Mouse (Mus musculus): ENCODE measurements at regions not wholly inside any gene's neighbourhood (a gene's known extent, or its start where the extent isn't known, plus 50 kb on each side); places are given as distances from the start of the nearest gene placed in this dataset.

GRCm38 (mm10) chr2:118039819-118040206, 71.9 kb upstream of the Thbs1 start:
- DNase-seq = no peak

GRCm38 (mm10) chr2:118042380-118043055, 69.2 kb upstream of the Thbs1 start:
- no peak for DNase-seq

GRCm38 (mm10) chr2:118044666-118045065, 67.0 kb upstream of the Thbs1 start:
- no peak for DNase-seq

- no peak for DNase-seq
These were observed 61.4 kb upstream of the Thbs1 start for GRCm38 (mm10) chr2:118050326-118050725.

DNA sequence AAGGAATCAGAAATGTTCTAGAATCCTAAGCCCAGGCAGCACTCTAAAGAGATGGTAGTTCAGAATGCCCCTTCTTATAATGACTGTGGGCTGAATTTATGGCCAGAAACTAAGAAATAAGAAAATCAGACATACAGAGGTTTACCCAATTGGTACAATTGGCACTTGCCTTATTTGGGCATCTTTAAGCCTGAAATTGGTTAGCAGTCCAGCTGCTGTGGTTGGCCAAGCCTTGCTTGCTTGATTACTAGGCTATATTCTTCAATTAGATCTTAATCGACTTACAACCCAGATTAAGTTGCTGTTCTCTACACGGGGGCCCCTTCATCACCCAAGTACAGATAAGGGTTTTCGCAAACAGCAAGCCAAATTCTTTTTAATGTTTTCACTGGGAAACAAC, 60.1 kb upstream of the Thbs1 start:
- DNase-seq = no peak

DNA sequence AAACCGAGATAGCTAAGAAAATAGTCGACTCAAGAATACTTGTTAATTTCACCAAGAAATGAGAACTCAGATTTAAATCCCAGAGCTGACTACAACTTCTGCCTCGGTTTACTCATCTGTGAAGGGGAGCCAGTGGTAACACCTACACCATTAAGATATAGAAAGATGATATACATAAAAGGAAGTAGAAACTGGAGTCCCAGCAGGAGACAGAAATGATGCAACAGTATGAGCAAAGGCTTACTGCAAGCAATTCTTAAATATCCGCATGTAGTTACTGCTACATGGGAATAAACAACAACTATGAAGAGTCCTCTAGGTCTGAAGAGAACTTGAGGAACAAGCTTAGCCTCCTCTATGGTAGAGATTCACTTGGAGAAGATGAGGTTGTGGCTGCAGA, 58.2 kb upstream of the Thbs1 start:
- no peak for DNase-seq

- DNase-seq = no peak
These were observed 52.9 kb upstream of the Thbs1 start for GRCm38 (mm10) chr2:118058654-118059395.

GRCm38 (mm10) chr2:118061291-118061690, 50.4 kb upstream of the Thbs1 start:
- DNase-seq = no peak

Measured in liver (tissue).